Mouse (Mus musculus) stomach, postnatal 0 days (tissue): ENCODE data around the gene Tex9. TPM values are rescaled to one million over a fixed set of nuclear protein-coding genes. Genes with fewer than 3 reads are reported as not detected.
"Not testable (repeated sequence)": the region's sequence is repeated elsewhere in the genome, so short reads cannot be mapped to it uniquely, and the experiment has no call there.

Source experiments
- ATAC-seq: fragments of 200-750 bp; cut with Nextera tagmentation; 2 replicates; pipeline ENCODE4 v1.8.0; 2017; ENCODE audit not compliant: low FRiP score, low TSS enrichment
- DNase-seq: peaks from one replicate; pipeline ENCODE4 v3.0.0-alpha.2; 2016; ENCODE audit warnings: low spot score
- H3K27ac ChIP-seq: fragments of 300-500 bp; sonication (generic); replicated peaks from 2 replicates; pipeline ENCODE4 v1.5.1; 2014; ENCODE audit warnings: mild to moderate bottlenecking, control low read depth
- H3K27me3 ChIP-seq: fragments of 300-500 bp; sonication (generic); 2 replicates; pipeline ENCODE4 v1.6.1; 2014; ENCODE audit warnings: low read length; ENCODE audit not compliant: control insufficient read depth, insufficient read depth
- H3K36me3 ChIP-seq: fragments of 300-500 bp; sonication (generic); 2 replicates; pipeline ENCODE4 v1.6.1; 2014; ENCODE audit warnings: low read length, mixed read lengths; ENCODE audit not compliant: control insufficient read depth, insufficient read depth
- H3K4me1 ChIP-seq: fragments of 300-500 bp; sonication (generic); replicated peaks from 2 replicates; pipeline ENCODE4 v1.6.1; 2014; ENCODE audit warnings: antibody characterized with exemption; ENCODE audit not compliant: control insufficient read depth, insufficient read depth
- H3K4me2 ChIP-seq: fragments of 300-500 bp; sonication (generic); replicated peaks from 2 replicates; pipeline ENCODE4 v1.6.1; 2014; ENCODE audit warnings: low read depth, mild to moderate bottlenecking, control low read depth, moderate library complexity
- H3K4me3 ChIP-seq: fragments of 300-500 bp; sonication (generic); 2 replicates; pipeline ENCODE4 v1.5.1; 2014; ENCODE audit warnings: low read depth, low read length, control low read depth
- H3K9ac ChIP-seq: fragments of 300-500 bp; sonication (generic); 2 replicates; pipeline ENCODE4 v1.6.1; 2014; ENCODE audit warnings: mild to moderate bottlenecking, low read length, control low read depth, mixed read lengths
- H3K9me3 ChIP-seq: fragments of 300-500 bp; sonication (generic); 2 replicates; pipeline ENCODE4 v1.6.1; 2016; ENCODE audit warnings: low read length; ENCODE audit not compliant: control insufficient read depth
- CTCF ChIP-seq: IDR thresholded peaks from 2 replicates; pipeline ENCODE4 v1.5.1; 2016; ENCODE audit warnings: antibody characterized with exemption, low read depth, mild to moderate bottlenecking, moderate library complexity
- EP300 ChIP-seq: optimal IDR thresholded peaks from 2 replicates; pipeline ENCODE3; 2016; ENCODE audit warnings: antibody characterized with exemption
- WGBS: fragments of 180-500 bp; shearing (Covaris S2); extraction: QIAGEN DNeasy Blood & Tissue Kit; methylation state at CpG from one replicate; pipeline ENCODE4 v1.1.7; 2014; 5-methylcytosine and 5-hydroxymethylcytosine counted together
- polyA plus RNA-seq: library from polyadenylated mRNA; unstranded; fragments of >200 nt; fragmentation: Nextera tagmentation; extraction: Ambion mirVana; gene quantifications from 2 replicates; pipeline ENCODE4 v1.2.1, GENCODE M21; 2015

The Tex9 gene
- polyA plus RNA-seq, 1 experiment from 2014 or later, result 10.8 TPM

GRCm38 (mm10) chr9:72462427-72462826 lies 29.6 kb downstream of the Tex9 start:
- Histone ChIP-seq H3K4me3 (no peak overlapping the region), H3K4me2 (no peak overlapping the region), H3K9me3 (no peaks in the 10 kb centered on the region), H3K9ac (no peak overlapping the region), H3K4me1 (no peaks in the 10 kb centered on the region), H3K27me3 (no peaks in the 10 kb centered on the region), H3K36me3 (no peaks in the 10 kb centered on the region), H3K27ac (no peak overlapping the region)
- TF ChIP-seq EP300, result no peak
- TF ChIP-seq CTCF, result no peak
- ATAC-seq, result no peak
- 92% methylated on average over 2 of the region's 2 CpGs for WGBS
- DNase-seq, result no peak

GRCm38 (mm10) chr9:72460767-72461166 lies 31.2 kb downstream of the Tex9 start:
- H3K9ac ChIP-seq, result no peak overlapping the region
- DNase-seq (no peak), ATAC-seq (no peak)
- H3K27me3 ChIP-seq, result no peaks in the 10 kb centered on the region
- no peaks in the 10 kb centered on the region for H3K9me3 ChIP-seq
- TF ChIP-seq CTCF (no peak), EP300 (no peak)
- H3K4me3 ChIP-seq, result no peak overlapping the region
- H3K4me1 ChIP-seq, result no peaks in the 10 kb centered on the region
- H3K4me2 ChIP-seq, result no peak overlapping the region
- 77% methylated on average over 3 of the region's 3 CpGs for WGBS
- no peak overlapping the region for H3K27ac ChIP-seq
- no peaks in the 10 kb centered on the region for H3K36me3 ChIP-seq

GRCm38 (mm10) chr9:72459703-72460102 lies 32.3 kb downstream of the Tex9 start:
- DNase-seq, result no peak
- no peak overlapping the region for H3K9ac ChIP-seq
- H3K36me3 ChIP-seq, result no peaks in the 10 kb centered on the region
- H3K27ac ChIP-seq, result no peak overlapping the region
- H3K4me3 ChIP-seq, result no peak overlapping the region
- TF ChIP-seq CTCF (no peak), EP300 (no peak)
- ATAC-seq, result no peak
- WGBS, result 78% methylated on average over 3 of the region's 3 CpGs
- H3K4me2 ChIP-seq, result no peak overlapping the region
- no peaks in the 10 kb centered on the region for H3K4me1 ChIP-seq
- no peaks in the 10 kb centered on the region for H3K27me3 ChIP-seq
- H3K9me3 ChIP-seq, result no peaks in the 10 kb centered on the region

- WGBS, result 19% methylated on average over 5 of the region's 5 CpGs
- Histone ChIP-seq H3K4me2 (no peak overlapping the region), H3K4me1 (no peaks in the 10 kb centered on the region), H3K4me3 (no peak overlapping the region), H3K9me3 (no peaks in the 10 kb centered on the region), H3K36me3 (no peaks in the 10 kb centered on the region), H3K27me3 (no peaks in the 10 kb centered on the region), H3K27ac (no peak overlapping the region), H3K9ac (no peak overlapping the region)
- DNase-seq (peak; percentile 60), ATAC-seq (peak; percentile 69; the same call in 1 of the 2 replicates)
- TF ChIP-seq EP300, result no peak
- peak; percentile 91 for TF ChIP-seq CTCF
Observed at GRCm38 (mm10) chr9:72458233-72458632, 33.8 kb downstream of the Tex9 start.

- Histone ChIP-seq H3K9me3 (no peaks in the 10 kb centered on the region), H3K4me2 (no peak overlapping the region), H3K9ac (no peak overlapping the region), H3K4me3 (no peak overlapping the region), H3K27ac (no peak overlapping the region), H3K27me3 (no peaks in the 10 kb centered on the region), H3K36me3 (no peaks in the 10 kb centered on the region), H3K4me1 (no peaks in the 10 kb centered on the region)
- DNase-seq, result no peak
- TF ChIP-seq CTCF (0 out of 2 replicates have a peak, but pooled peaks have one; percentile 13), EP300 (no peak)
- 18% methylated on average over 1 of the region's 1 CpGs for WGBS
- no peak for ATAC-seq
Observed at GRCm38 (mm10) chr9:72456374-72456773, 35.6 kb downstream of the Tex9 start.

- H3K9ac ChIP-seq, result not testable (repeated sequence)
Observed at GRCm38 (mm10) chr9:72454281-72454680, 37.7 kb downstream of the Tex9 start.

More at GRCm38 (mm10) chr9:72454281-72454680, 37.7 kb downstream of the Tex9 start:
- not testable (repeated sequence) for ATAC-seq, H3K36me3 ChIP-seq, H3K4me3 ChIP-seq, H3K9me3 ChIP-seq, H3K4me2 ChIP-seq, H3K27me3 ChIP-seq, DNase-seq, H3K4me1 ChIP-seq, H3K27ac ChIP-seq
